Mouse (Mus musculus) liver, adult 2 months (tissue): ENCODE measurements around the gene Ptbp2. TPM values are rescaled to one million over a fixed set of nuclear protein-coding genes. Genes with fewer than 3 reads are reported as not detected.
A peak's percentile ranks its signal among the peaks of the same experiment; 100 is the strongest.

Experiments used
- DNase-seq: peaks from one replicate; pipeline ENCODE4 v3.0.0-alpha.2; 2011; ENCODE audit warnings: low read depth, low spot score; ENCODE audit errors: extremely low read depth
- H3K27ac ChIP-seq: fragments of 200-500 bp; replicated peaks from 2 replicates; pipeline ENCODE4 v1.5.1; 2012; ENCODE audit warnings: low read depth, mild to moderate bottlenecking, control low read depth, inconsistent platforms, low read length; ENCODE audit not compliant: insufficient read depth
- H3K27me3 ChIP-seq: fragments of 200-500 bp; 2 replicates; pipeline ENCODE4 v1.6.1; 2012; ENCODE audit warnings: mild to moderate bottlenecking, moderate library complexity, low read length, inconsistent platforms; ENCODE audit not compliant: control insufficient read depth, insufficient read depth
- H3K36me3 ChIP-seq: fragments of 200-500 bp; 2 replicates; pipeline ENCODE4 v1.6.1; 2012; ENCODE audit warnings: low read length, inconsistent platforms; ENCODE audit not compliant: control insufficient read depth, insufficient read depth
- H3K4me1 ChIP-seq: fragments of 200-500 bp; 2 replicates; pipeline ENCODE4 v1.6.1; 2011; ENCODE audit warnings: low read length; ENCODE audit not compliant: control insufficient read depth, insufficient read depth
- H3K4me3 ChIP-seq: fragments of 200-500 bp; 2 replicates; pipeline ENCODE4 v1.5.1; 2011; ENCODE audit warnings: low read depth, mild to moderate bottlenecking, control low read depth, low read length, moderate library complexity; ENCODE audit not compliant: insufficient read depth
- H3K79me2 ChIP-seq: fragments of 200-500 bp; 2 replicates; pipeline ENCODE4 v1.6.1; 2012; ENCODE audit warnings: inconsistent platforms, mild to moderate bottlenecking, low read length, moderate library complexity; ENCODE audit not compliant: control insufficient read depth, insufficient read depth
- H3K9ac ChIP-seq: fragments of 200-500 bp; 2 replicates; pipeline ENCODE4 v1.6.1; 2012; ENCODE audit warnings: low read depth, mild to moderate bottlenecking, control low read depth, inconsistent platforms, low read length
- CTCF ChIP-seq: fragments of 200-500 bp; IDR thresholded peaks from 2 replicates; pipeline ENCODE4 v1.5.1; 2011; ENCODE audit warnings: low read depth, low read length, control low read depth
- POLR2A ChIP-seq: fragments of 200-500 bp; IDR thresholded peaks from 2 replicates; pipeline ENCODE4 v1.6.1; 2011; ENCODE audit warnings: low read length, control low read depth; ENCODE audit not compliant: insufficient read depth; ENCODE audit errors: extremely low read depth
- WGBS: fragments of 180-500 bp; shearing (Covaris S2); methylation state at CpG from one replicate; pipeline ENCODE4 v1.1.7; 2018; 5-methylcytosine and 5-hydroxymethylcytosine counted together
- polyA plus RNA-seq: library from polyadenylated mRNA; depleted of rRNA; stranded (reverse); fragments of >200 nt; gene quantifications from 2 replicates; pipeline ENCODE4 v1.2.3, GENCODE M21; 2012
- total RNA-seq: library from RNA; depleted of rRNA; stranded (reverse); fragments of >200 nt; gene quantifications from 2 replicates; pipeline ENCODE4 v1.2.3, GENCODE M21; 2014

The Ptbp2 gene
- total and polyA plus RNA-seq, 2 experiments = 2.4 to 23.1 TPM

GRCm38 (mm10) chr3:119745801-119746200 lies 38.5 kb downstream of the Ptbp2 start:
- TF ChIP-seq CTCF (no peak), POLR2A (no peak)
- Histone ChIP-seq H3K27ac (no peak overlapping the region), H3K4me1 (no peaks in the 10 kb centered on the region; the same call in 1 of the 2 replicates), H3K4me3 (no peak overlapping the region), H3K36me3 (peaks cover 12% of the 10 kb centered on the region), H3K27me3 (no peaks in the 10 kb centered on the region), H3K79me2 (no peaks in the 10 kb centered on the region), H3K9ac (no peak overlapping the region)
- DNase-seq = peak; percentile 17
- WGBS = 33% methylated on average over 1 of the region's 1 CpGs

- 100% methylated on average over 2 of the region's 2 CpGs for WGBS
- H3K27me3 ChIP-seq = no peaks in the 10 kb centered on the region
- TF ChIP-seq POLR2A (no peak), CTCF (no peak)
- no peak overlapping the region for H3K4me3 ChIP-seq
- no peaks in the 10 kb centered on the region for H3K79me2 ChIP-seq
- H3K4me1 ChIP-seq = no peaks in the 10 kb centered on the region
- H3K9ac ChIP-seq = no peak overlapping the region
- H3K36me3 ChIP-seq = peaks cover 5% of the 10 kb centered on the region
- no peak for DNase-seq
- no peak overlapping the region for H3K27ac ChIP-seq
These were observed 54.4 kb downstream of the Ptbp2 start for GRCm38 (mm10) chr3:119729863-119730262.

GRCm38 (mm10) chr3:119712066-119712465 lies 72.2 kb downstream of the Ptbp2 start:
- Histone ChIP-seq H3K4me1 (no peaks in the 10 kb centered on the region), H3K36me3 (peaks cover 5% of the 10 kb centered on the region; the same call in 1 of the 2 replicates), H3K4me3 (no peak overlapping the region), H3K27me3 (no peaks in the 10 kb centered on the region), H3K79me2 (no peaks in the 10 kb centered on the region), H3K27ac (no peak overlapping the region), H3K9ac (no peak overlapping the region)
- 100% methylated on average over 5 of the region's 5 CpGs for WGBS
- TF ChIP-seq CTCF (no peak), POLR2A (no peak)
- no peak for DNase-seq

GRCm38 (mm10) chr3:119711503-119711902 lies 72.8 kb downstream of the Ptbp2 start:
- Histone ChIP-seq H3K79me2 (no peaks in the 10 kb centered on the region), H3K4me3 (no peak overlapping the region), H3K27ac (no peak overlapping the region), H3K36me3 (0 out of 2 replicates have a peak, but pooled peaks cover 2% of the 10 kb centered on the region), H3K27me3 (no peaks in the 10 kb centered on the region), H3K9ac (no peak overlapping the region), H3K4me1 (no peaks in the 10 kb centered on the region)
- 100% methylated on average over 3 of the region's 3 CpGs for WGBS
- TF ChIP-seq CTCF (no peak), POLR2A (no peak)
- no peak for DNase-seq

GRCm38 (mm10) chr3:119701467-119701866 lies 82.8 kb downstream of the Ptbp2 start:
- DNase-seq = peak; percentile 89
- H3K4me1 ChIP-seq = peaks cover 2% of the 10 kb centered on the region
- no peaks in the 10 kb centered on the region for H3K36me3 ChIP-seq
- H3K4me3 ChIP-seq = no peak overlapping the region
- H3K9ac ChIP-seq = no peak overlapping the region
- H3K79me2 ChIP-seq = no peaks in the 10 kb centered on the region
- TF ChIP-seq POLR2A = no peak
- no peak for TF ChIP-seq CTCF
- no peaks in the 10 kb centered on the region for H3K27me3 ChIP-seq
- H3K27ac ChIP-seq = peak overlapping the region; percentile 18; the same call in 1 of the 2 replicates
- 8% methylated on average over 3 of the region's 3 CpGs for WGBS

GRCm38 (mm10) chr3:119684741-119685140 lies 99.5 kb downstream of the Ptbp2 start:
- no peak overlapping the region for H3K9ac ChIP-seq
- WGBS = 79% methylated on average over 6 of the region's 6 CpGs

More at GRCm38 (mm10) chr3:119684741-119685140, 99.5 kb downstream of the Ptbp2 start:
- H3K79me2 ChIP-seq = no peaks in the 10 kb centered on the region
- H3K4me3 ChIP-seq = no peak overlapping the region
- no peak overlapping the region for H3K27ac ChIP-seq
- no peaks in the 10 kb centered on the region for H3K27me3 ChIP-seq
- H3K4me1 ChIP-seq = no peaks in the 10 kb centered on the region
- no peaks in the 10 kb centered on the region for H3K36me3 ChIP-seq
- TF ChIP-seq POLR2A = no peak
- DNase-seq = no peak
